Mouse (Mus musculus): ENCODE measurements around the gene Man1c1.
A peak's percentile ranks its signal among the peaks of the same experiment; 100 is the strongest.

Gene Man1c1

DNA sequence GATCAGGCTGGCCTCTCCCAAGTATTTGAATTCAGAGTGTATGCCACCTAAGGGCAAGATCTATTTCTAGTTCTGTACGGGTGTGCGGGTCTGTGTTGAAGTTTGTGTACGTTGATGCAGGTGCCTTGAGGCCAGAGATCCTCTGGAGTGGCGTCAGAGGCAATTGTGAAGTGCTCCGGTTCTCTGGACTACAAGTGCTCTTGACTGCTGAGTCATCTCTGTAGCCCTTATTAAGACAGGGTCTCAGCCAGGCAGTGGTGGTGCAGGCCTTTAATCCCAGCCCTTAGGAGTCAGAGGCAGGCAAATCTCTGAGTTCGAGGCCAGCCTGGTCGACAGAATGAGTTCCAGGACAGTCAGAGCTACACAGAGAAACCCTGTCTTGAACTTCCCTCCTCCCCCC is 188.5 kb downstream of the Man1c1 start:
- no peak for DNase-seq (ENCODE audit: low read depth, low spot score)

DNA sequence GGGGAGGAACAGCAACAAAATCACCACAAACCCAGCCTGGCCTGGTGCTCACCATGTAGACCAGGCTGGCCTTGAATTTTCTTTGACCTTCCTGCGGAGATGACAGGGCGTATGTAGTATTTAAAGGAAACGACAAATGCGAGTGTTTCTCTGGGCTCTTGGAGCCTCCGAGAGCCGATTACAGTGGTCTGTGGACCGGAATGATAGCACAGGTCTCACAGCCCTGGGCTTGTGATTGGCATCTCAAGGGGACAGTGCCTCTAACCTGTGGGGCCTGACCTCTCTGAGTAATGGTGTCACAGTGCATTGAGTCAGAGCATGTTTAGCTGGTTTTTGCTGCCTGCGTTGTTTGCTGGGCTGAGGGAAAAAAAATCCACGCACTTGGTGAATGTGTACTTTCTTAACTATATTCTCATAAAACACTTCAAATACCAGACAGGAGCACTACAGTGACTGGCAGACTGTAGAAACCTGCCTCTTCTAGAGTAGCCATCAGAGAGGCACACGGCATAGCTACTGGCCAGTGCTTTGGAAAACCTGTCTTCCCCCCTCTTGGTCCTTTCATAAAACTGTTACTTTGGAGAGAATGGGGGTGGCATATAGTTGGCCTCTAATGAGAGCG is 189.7 kb downstream of the Man1c1 start:
- DNase-seq (ENCODE audit: low read depth, low spot score), result no peak

DNA sequence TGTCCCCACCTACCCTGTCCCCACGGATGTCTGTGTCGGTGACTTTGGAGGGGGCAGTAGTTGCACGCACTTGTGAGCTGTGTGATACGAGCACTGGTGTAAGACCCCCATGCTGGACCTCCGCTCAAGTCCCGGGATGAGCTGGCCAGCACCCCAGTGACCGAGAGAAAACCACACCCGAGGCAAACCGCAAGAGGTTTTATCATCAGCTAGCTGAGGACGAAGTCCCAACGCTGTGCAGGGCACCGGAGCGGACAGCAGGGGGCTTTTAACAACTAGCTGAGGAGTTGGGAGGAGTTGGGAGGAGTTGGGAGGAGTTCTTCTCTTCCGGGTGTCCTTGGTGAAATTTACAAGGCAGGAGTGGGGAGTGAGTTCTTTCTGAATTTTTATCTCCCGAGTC is 191.3 kb downstream of the Man1c1 start:
- DNase-seq (ENCODE audit: low read depth, low spot score), result peak; percentile 61

DNA sequence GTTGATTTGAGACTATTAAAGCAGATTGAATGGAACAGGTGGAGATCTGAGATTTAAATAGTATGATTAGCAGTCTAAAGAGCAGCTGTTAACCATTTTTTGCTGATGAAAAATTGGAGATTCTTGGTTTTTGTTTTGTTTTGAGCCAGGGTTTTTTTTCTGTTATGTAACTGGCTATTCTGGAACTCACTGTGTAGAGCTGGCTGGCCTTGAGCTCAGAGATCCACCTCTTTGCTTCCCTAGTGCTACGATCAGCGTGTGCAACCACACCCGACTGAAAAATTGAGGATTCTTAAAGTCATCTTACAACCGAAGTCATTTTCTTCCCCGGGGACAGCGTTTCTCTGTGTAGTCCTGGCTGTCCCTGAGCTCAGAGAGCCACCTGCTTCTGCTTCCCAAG is 192.4 kb downstream of the Man1c1 start:
- DNase-seq (ENCODE audit: low read depth, low spot score), result no peak

Data from CD4-positive helper T cell, adult 2 months (primary cell).